Mouse (Mus musculus) right cerebral cortex, adult 18-20 months (tissue): ENCODE data around the gene Fbxw28.
"Not testable (repeated sequence)": the region's sequence is repeated elsewhere in the genome, so short reads cannot be mapped to it uniquely, and the experiment has no call there.

ENCODE experiments used
- DNase-seq: peaks from one replicate; pipeline ENCODE4 v3.0.0; 2022; ENCODE audit warnings: mixed read lengths

Gene Fbxw28

GRCm38 (mm10) chr9:109339559-109339958, at the start of gene Fbxw28:
Gene Fbxw28 (minus strand): TSS chr9:109339659.
- DNase-seq, result not testable (repeated sequence)

GRCm38 (mm10) chr9:109287576-109287975, 51.9 kb downstream of the Fbxw28 start, which contains the start of gene Fbxw14:
Gene Fbxw14 (minus strand): TSS chr9:109287676.
- DNase-seq, result not testable (repeated sequence)
